Mouse (Mus musculus) thymus, adult 2 months (tissue): Measurements from ENCODE around the gene Sh3pxd2b.

Source experiments
- CTCF ChIP-seq: fragments of 200-500 bp; IDR thresholded peaks from 2 replicates; pipeline ENCODE4 v1.5.1; 2012; ENCODE audit warnings: mild to moderate bottlenecking, control low read depth, low read length, moderate library complexity, borderline replicate concordance; ENCODE audit not compliant: control insufficient read depth, poor library complexity, insufficient read depth; ENCODE audit errors: extremely low read depth
- POLR2A ChIP-seq: fragments of 200-500 bp; IDR thresholded peaks from 2 replicates; pipeline ENCODE4 v1.6.1; 2012; ENCODE audit warnings: mild to moderate bottlenecking, low read length, control low read depth, moderate library complexity; ENCODE audit not compliant: control insufficient read depth, poor library complexity, insufficient read depth; ENCODE audit errors: extremely low read depth

DNA sequence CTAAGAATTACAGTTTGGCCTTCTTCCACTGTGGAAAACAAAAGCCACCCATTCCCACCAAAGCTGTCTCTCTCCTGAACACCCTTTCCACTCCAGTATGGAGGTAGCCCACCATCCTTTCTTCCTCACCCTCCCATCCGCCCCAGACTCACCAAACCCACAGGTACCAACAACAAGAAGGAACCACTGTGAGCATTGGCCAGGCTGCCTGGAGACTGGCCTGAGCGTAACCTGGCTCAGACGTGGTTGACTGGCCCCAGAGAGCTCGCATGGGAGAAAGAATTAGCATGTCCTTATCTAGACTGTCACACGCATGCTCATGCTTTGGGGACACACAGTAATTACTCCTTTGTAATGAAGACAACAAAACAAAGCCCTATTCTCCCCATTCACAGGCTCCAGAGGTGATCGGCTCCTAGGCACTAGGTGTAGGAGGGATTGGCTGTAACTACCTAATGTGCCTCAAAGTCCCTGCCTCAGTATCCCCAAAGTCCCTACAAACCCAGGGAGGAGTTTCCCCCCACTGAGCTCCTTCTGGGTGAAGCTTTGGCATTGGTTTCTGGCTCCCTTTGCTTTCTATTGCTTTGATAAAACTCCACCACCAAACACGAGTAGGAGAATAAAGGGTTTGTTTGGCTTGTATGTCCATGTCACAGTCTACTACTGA lies 36.6 kb downstream of the Sh3pxd2b start:
- TF ChIP-seq CTCF (no peak), POLR2A (no peak)
